Mouse (Mus musculus) erythroblast, embryonic 14.5 days (primary cell): ENCODE data around the gene Arnt2. TPM values are rescaled to one million over a fixed set of nuclear protein-coding genes. Genes with fewer than 3 reads are reported as not detected.

Experiments used
- H3K27me3 ChIP-seq: 2 replicates; pipeline ENCODE4 v1.6.1; 2012; ENCODE audit warnings: inconsistent platforms; ENCODE audit not compliant: control insufficient read depth
- H3K36me3 ChIP-seq: 2 replicates; pipeline ENCODE4 v1.6.1; 2012; ENCODE audit warnings: mild to moderate bottlenecking, inconsistent platforms; ENCODE audit not compliant: control insufficient read depth
- H3K4me1 ChIP-seq: 2 replicates; pipeline ENCODE4 v1.6.1; 2012; ENCODE audit warnings: inconsistent platforms; ENCODE audit not compliant: control insufficient read depth
- H3K4me3 ChIP-seq: replicated peaks from 2 replicates; pipeline ENCODE3; 2012; ENCODE audit warnings: moderate library complexity, mild to moderate bottlenecking, inconsistent platforms
- H3K9me3 ChIP-seq: 2 replicates; pipeline ENCODE4 v1.6.1; 2012; ENCODE audit warnings: low read length, inconsistent platforms, mixed read lengths; ENCODE audit not compliant: control insufficient read depth
- GATA1 ChIP-seq: IDR thresholded peaks from 2 replicates; pipeline ENCODE4 v1.6.1; 2012; ENCODE audit warnings: low read length, inconsistent platforms, mixed read lengths
- TAL1 ChIP-seq: IDR thresholded peaks from 3 replicates; pipeline ENCODE4 v1.6.1; 2012; ENCODE audit warnings: low read length, inconsistent platforms, mixed read lengths
- polyA plus RNA-seq: library from polyadenylated mRNA; stranded (reverse); fragments of >175 nt; gene quantifications from 2 replicates; pipeline ENCODE4 v1.2.3, GENCODE M21; 2012

Arnt2 gene
- polyA plus RNA-seq, 1 experiment, result not detected

DNA sequence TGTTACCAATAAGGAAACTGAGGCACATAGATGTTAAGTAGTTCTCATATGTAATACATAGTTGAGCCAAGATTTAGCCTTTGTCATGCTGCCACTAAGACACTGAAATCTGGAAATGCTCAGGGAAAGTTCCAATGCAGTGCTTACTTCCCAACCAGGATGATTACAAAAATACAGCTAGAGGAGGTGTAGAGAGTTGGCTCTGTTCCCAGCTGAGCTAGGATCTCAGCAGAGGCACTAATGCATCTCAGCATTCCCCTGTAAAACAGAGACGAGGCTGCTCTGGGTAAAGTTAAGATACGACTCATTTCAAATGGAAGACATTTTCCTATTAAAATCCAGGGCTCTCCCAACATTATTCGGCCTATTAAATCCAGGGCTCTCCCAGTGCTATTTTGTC lies 206.0 kb downstream of the Arnt2 start:
- Histone ChIP-seq H3K9me3 (no peaks in the 10 kb centered on the region), H3K4me3 (no peak overlapping the region)

DNA sequence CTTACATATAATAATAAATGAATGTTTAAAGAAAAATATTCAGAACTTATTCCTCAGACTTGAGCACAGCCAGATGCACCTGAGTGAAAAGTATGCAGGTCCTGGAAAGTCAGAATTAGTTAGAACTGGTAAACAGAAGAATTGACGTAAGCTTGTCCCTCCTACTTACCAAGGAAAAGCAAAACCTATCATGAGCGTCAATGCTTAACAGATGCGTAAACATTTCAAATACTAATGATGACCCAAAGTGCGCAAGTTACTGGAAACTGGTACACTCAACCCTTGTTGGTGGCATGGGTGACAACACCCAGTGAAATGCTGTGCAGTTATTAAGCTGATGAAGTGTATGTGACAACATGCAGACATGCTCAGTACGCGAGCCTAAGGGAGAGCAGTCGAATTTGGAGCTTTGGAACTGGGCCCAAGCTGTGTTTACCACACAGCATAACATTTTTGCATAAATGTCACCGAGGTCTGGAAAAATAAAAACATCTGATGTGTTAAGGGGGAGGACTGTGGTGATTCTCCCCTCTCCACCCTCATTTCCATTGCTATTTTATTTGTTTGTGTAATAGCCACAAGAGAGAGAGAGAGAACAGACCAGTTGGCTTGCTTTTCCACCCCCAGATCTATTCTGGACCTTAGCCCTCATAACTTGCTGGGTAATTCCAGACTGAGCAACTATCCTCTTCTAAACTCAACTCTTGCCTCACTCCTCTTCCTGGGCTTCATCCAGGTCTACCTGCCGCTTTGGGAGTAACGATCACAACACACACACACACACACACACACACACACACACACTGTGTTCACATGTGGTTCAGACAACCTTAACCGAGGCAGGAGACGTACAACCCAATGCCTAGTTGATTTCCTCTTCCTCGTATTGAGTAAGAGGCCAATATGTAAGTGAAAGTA lies 208.6 kb downstream of the Arnt2 start:
- Histone ChIP-seq H3K9me3 (no peaks in the 10 kb centered on the region), H3K36me3 (no peaks in the 10 kb centered on the region), H3K27me3 (no peaks in the 10 kb centered on the region), H3K4me3 (no peak overlapping the region), H3K4me1 (no peaks in the 10 kb centered on the region)
- TF ChIP-seq GATA1, result no peak
- TF ChIP-seq TAL1, result no peak

More for the DNA sequence above, 206.0 kb downstream of the Arnt2 start:
- Histone ChIP-seq H3K27me3 (no peaks in the 10 kb centered on the region), H3K36me3 (no peaks in the 10 kb centered on the region), H3K4me1 (no peaks in the 10 kb centered on the region)
- TF ChIP-seq GATA1, result no peak
- no peak for TF ChIP-seq TAL1

DNA sequence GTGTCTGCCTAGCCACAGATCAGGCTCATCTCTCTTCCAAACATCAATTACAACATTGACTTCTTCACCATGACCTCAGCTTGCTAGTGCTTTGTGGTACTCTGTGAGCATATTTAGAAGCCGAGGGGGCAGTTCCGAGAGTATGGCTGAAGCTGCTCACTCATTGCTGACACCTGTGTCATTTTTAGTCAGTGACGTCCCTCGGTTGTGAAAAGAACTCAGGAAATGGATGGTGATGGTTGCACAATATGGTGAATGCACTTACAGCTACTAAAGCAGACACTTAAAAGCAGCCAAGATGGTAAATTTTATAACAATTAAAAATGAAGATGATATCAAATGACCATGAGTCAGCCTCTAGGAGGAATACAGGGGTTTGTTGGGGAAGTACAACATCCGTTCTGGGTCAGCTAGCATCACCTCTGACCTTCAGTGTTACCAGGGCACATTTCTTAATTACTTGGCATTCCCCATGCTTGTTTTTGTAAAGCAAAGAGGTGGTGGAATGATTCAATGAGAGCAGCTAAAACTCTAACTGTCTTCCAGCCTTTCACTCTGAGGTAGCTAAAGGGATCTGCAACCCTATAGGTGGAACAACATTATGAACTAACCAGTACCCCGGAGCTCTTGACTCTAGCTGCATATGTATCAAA lies 212.6 kb downstream of the Arnt2 start:
- H3K27me3 ChIP-seq, result no peaks in the 10 kb centered on the region
- H3K4me1 ChIP-seq, result no peaks in the 10 kb centered on the region
- no peaks in the 10 kb centered on the region for H3K36me3 ChIP-seq
- no peaks in the 10 kb centered on the region for H3K9me3 ChIP-seq
- H3K4me3 ChIP-seq, result no peak overlapping the region
- no peak for TF ChIP-seq TAL1
- TF ChIP-seq GATA1, result no peak

Other genes starting within 250 kb of the Arnt2 start
- gene Gm2115, start 118.8 kb upstream of the Arnt2 start, polyA plus RNA-seq, result not detected in 2 replicates
- gene Fah, start 196.5 kb upstream of the Arnt2 start, polyA plus RNA-seq, result 0.35 and 0.50 TPM in 2 replicates